Mouse (Mus musculus): ENCODE results near the gene Ide.

Ide gene

GRCm38 (mm10) chr19:37337752-37338151 lies at the start of gene Ide:
Gene Ide (minus strand): TSS chr19:37337852.
- no peak for DNase-seq

GRCm38 (mm10) chr19:37386126-37386525 lies 48.5 kb upstream of the Ide start:
- DNase-seq: no peak

DNA sequence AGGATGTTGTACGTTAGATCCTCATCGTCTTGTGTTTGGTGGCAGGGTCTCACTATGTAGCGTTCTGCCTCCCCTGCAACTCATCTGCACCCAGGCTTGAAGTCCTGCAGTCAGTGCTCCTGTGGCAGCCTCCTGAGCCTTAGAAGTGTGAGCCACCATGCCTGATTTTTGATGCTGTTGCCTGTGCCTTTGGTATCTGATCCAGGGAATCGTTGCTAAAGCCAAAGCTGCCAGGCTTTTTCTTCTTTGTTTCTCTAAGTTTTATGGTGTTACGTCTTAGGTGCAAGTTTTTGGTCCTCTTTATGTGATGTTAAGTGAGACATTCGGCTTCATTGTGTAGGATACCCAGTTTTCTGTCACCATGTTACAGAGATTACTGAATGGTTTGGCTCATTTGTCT lies 41.2 kb upstream of the Ide start:
- no peak for DNase-seq

DNA sequence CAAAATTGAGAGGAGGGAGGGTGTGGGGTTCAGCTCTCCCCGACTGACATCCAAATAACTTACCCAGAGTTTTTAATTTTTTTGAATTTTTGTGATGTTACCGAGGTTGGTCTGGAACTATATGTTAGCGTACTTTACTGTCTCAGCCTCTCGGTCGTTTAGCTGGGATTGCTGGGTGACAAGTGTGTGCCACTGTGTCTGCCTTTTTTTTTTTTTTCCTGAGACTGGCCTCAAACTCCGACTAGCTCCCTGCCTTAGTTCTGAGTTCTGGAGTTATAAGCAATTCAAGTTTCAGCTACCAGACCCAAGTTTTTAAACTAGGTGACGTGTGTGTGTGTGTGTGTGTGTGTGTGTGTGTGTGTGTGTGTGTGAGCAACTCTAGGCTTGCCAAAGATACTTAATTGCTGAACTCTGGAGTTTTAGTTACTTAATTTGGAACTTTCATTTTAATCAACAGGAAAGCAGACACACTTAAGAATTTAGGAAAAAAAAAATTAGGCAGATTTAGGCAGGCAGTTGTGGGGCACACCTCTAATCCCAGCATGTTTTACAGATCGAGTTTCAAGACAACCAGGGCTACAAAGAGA lies 39.8 kb upstream of the Ide start:
- no peak for DNase-seq

GRCm38 (mm10) chr19:37376841-37377240 lies 39.2 kb upstream of the Ide start:
- DNase-seq: peak; percentile 9

DNA sequence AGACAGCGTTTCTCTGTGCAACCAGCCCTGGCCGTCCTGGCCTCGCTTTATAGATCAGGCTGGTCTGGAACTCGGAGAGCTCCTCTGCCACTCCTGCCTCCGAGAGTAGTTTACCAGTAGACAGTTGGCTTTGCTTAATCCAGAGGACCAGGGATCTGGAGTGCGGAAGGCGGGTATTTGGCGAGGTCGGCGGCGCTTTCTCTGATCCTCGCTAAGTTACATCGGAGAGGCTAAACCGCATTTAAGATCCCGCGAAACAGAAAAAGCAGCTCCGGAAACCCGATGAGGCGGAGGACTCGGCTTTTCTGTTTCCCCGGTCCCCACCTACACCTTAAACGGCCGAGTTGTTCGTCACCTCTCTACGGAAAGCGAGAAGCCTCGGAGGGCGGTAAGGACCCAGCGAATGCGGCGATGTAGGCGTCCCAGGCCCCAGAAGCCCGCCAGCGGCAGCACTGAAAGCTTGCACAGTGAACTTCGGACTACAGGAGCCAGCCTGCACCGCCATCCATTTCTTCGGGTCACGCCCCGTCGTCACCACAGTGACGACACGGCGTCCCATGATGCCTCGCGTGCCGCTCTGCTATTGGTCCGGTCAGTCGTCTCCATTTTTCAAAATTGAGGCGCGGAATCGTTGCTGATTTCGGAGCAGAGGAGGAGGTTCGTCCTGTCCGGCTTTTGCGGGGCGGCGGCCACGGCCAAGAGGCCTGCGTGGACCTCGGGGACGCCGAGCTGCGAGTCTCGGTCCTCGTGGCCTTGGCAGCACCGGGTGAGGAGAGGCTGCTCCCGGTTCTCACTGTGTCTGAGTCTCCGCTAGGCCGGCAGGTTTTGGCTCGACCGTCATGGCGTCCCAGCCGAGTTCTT lies 38.3 kb upstream of the Ide start, which contains the start of gene Kif11:
Kif11 (plus strand) TSS at position 649 of the 861 bp plus-strand sequence.
- DNase-seq: peak; percentile 95

- DNase-seq: peak; percentile 7
Measured at GRCm38 (mm10) chr19:37374941-37375754, 37.5 kb upstream of the Ide start.

DNA sequence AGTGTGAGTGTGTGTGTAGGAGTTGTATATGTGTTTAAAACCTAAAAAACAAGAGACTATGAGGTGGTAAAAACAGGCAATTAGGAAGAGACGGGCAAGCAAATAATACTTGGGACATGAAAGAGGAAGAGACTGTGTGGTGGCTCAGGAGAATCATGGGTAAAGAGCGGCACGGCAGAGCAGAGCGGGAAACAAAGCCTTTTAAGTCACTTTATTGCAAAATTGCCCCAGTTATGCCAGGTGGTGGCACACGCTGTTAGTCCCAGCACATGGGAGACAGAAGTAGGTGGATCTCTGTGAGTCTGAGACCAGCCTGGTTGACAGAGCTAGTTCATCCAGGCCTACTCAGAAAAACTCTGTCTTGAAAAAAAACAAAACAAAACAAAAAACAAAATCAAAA lies 32.7 kb upstream of the Ide start:
- peak; percentile 69 for DNase-seq

DNA sequence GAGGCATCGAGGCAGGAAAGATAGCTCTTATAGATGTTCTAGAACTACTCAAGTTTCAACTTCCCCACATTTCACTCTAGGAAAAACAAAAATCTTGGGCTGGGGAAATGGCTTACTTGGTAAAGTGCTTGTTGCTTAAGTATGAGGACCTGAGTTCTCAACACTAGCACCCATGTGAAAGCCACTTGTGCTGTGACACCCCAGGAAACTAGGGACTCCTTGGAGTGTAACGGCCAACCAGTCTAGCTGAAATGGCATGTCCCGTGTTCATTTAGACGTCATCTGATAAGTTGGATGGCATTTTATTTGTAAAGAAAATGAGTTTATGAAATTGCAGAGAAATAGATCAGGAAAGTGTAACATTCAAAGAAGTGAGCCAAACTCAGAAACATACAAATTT lies 32.3 kb upstream of the Ide start:
- DNase-seq: peak; percentile 16

DNA sequence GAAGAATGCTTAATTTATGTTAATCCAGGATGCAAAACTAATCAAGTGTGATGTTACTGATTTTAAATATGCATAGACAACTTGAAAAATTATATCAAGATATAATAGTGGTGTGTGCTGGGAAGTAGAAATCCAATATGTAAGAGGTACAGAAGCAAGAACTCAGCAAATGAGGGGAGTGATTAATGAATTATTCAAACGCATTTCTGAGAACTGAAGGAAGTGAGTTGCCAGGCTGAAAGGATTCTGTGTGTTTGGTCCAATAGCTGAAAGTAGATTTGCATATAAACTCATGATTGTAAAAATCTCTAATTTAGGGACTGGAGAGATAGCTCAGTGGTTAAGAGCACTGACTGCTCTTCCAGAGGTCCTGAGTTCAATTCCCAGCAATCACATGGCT lies 31.3 kb upstream of the Ide start:
- no peak for DNase-seq

- DNase-seq: no peak
Measured at GRCm38 (mm10) chr19:37363128-37363939, 25.7 kb upstream of the Ide start.

DNA sequence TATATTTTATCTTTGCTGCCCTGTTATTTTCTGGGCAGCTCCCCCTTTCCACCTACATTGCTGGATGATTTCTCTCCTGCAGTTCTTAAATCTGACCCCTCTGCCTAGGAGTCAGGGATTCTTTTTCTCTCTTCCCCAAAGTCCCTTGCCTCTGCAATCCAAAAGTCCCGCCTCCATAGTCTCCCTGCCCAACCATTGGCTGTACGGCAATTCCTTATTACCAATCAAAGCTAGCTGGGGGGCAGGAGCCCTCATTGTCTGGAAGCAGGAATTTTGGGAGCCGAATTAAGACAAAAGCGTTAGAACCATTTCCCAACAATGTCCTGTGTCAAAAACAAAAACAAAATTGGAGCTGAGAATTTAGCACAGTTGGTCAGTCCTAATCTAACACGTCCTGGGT lies 24.9 kb upstream of the Ide start:
- DNase-seq: no peak

DNA sequence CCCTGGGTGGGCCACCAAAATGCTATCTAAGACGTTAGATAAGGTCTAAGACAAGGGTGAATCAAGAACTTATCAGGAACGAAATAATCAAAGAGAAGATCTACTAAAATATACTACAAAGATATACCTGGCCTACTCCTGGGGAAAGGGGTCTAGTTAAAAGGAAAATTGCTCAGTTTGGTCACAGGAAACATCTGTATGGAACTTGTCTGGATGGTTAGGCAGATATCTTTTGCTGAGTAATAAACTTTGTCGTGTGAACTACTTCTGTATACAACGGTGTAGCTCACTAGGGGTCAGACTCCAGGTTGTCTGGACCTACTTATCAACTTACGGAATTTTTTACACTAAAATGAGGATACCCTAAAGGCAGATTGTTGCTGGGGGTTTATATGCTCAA lies 22.4 kb upstream of the Ide start:
- DNase-seq: no peak

- no peak for DNase-seq
Measured at GRCm38 (mm10) chr19:37353331-37353730, 15.7 kb upstream of the Ide start.

GRCm38 (mm10) chr19:37352756-37353155 lies 15.1 kb upstream of the Ide start:
- DNase-seq: no peak

DNA sequence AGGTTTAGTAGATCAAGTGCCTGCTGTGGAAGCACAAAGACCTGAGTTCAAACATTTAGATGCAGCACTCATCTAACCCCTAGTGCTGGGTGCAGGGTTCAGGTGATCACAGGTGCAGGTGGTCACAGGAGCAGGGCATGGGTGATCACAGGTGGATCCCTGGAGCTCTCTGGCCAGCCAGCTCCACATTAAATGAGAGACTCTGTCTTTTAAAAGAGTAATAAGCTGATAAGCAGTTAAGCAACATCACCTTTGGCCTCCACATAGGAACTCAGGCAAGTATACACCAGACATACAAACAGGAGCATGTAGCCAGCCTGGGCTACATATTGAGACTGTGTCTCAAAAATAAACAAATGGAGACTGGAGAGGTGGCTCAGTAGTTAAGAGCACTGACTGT lies 11.3 kb upstream of the Ide start:
- DNase-seq: no peak

GRCm38 (mm10) chr19:37348331-37348730 lies 10.7 kb upstream of the Ide start:
- no peak for DNase-seq

- no peak for DNase-seq
Measured at GRCm38 (mm10) chr19:37346258-37346657, 8.6 kb upstream of the Ide start.

DNA sequence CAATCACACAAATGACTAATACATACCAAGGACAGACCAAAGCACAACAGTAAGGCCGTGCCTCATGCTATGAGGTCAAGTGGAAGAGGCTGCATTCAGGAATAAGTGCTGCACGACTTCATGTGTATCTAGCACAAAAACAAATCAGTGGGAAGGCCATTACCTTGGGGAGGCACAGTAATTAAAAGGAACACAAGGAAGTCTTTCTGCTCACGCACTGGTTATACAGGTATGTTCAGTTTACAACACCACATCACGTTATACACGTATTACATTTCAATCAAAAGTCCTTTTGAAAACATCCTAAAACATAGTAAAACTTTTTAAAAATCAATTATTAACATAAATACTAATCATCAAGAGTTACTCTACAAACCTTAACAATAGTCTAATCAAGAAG lies 6.2 kb upstream of the Ide start:
- no peak for DNase-seq

GRCm38 (mm10) chr19:37340931-37341330 lies 3.3 kb upstream of the Ide start:
- no peak for DNase-seq

GRCm38 (mm10) chr19:37340495-37340894 lies 2.8 kb upstream of the Ide start:
- no peak for DNase-seq

GRCm38 (mm10) chr19:37335392-37335791 lies 2.3 kb downstream of the Ide start:
- no peak for DNase-seq

DNA sequence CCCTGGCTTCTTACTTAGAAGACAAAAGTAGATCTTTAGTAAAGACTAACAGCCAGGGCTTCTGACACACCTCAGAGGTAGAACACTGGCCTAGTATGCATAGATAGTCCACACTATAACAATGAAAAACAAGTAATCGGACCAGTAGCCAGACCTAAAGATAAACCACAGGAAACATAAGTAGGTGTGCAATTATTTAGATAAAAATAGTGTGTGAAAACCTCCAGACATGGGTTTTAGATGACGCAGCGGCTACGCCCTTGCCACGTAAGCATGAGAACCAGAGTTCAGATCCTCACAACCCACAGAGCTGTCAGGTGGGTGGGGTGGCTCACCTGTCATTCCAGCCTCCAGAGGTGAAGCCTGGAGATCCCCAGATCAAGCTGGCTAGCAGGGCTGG lies 4.3 kb downstream of the Ide start:
- no peak for DNase-seq

Measured in thymus, postnatal 25 days (tissue).